Mouse (Mus musculus) right cerebral cortex, adult 18-20 months (tissue): ENCODE results near the gene Snx4.
"Not testable (repeated sequence)": the region's sequence is repeated elsewhere in the genome, so short reads cannot be mapped to it uniquely, and the experiment has no call there.

ENCODE experiments used
- DNase-seq: peaks from one replicate; pipeline ENCODE4 v3.0.0; 2022; ENCODE audit warnings: mixed read lengths

Gene Snx4

DNA sequence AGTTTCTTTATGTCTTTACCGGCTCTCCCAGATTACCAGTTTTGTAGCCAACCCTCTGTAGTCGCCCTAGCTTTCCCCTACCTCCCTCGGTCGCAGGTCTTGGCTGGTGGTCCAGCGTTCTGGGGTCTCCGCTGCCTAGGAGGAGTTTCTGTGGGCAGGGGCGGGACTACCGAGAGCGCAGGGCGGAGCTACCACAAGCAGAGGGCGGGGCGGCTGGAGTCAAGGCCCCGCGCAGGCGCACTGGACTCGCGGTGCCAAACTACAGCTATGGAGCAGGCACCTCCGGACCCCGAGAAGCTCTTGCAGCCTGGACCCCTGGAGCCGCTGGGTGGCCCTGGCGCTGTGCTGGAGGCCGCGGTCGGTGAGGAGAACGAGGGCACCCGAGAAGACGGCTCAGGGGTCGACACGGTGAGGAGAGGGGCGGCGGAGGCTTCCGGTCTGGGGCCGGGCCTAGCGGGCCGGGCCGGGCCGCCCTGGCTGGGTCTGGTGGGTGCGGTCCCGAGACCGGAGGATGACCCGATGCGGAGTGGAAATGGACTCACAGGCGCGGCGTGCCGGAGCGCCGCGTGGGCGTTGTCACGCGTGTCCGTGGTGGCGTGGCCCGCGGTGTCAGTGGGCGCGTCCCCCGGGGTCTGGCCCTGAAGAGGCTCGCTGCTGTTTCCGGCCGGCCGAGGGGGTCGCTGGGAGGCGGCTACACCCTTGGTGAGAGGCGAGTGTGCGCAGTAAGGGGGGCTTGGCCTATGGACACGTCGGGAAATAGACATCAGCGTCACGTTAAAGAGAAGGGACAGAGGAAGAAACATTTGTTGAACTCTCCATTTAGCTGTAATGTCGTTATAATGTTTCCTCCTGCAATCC lies at the start of gene Snx4:
TSS of gene Snx4 (plus strand) at position 249 of the 858 bp plus-strand sequence.
- DNase-seq = peak; percentile 94

DNA sequence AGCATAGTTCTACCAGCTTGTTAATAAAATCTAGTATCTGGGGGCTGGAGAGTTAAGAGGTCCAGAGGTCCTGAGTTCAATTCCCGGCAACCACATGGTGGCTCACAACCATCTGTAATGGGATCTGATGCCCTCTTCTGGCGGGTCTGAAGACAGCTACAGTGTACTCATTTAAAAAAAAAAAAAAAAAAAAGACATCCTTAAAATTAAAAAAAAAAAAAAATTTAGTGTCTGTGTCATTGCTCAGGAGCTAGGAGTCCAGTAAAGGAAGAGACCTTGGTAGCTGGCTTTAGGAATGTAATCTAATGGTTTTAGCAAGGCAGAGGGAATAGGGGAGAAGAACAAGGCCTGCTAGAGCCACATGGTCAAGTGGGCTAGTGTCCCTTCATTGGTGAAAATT lies 40.4 kb upstream of the Snx4 start:
- DNase-seq = no peak

DNA sequence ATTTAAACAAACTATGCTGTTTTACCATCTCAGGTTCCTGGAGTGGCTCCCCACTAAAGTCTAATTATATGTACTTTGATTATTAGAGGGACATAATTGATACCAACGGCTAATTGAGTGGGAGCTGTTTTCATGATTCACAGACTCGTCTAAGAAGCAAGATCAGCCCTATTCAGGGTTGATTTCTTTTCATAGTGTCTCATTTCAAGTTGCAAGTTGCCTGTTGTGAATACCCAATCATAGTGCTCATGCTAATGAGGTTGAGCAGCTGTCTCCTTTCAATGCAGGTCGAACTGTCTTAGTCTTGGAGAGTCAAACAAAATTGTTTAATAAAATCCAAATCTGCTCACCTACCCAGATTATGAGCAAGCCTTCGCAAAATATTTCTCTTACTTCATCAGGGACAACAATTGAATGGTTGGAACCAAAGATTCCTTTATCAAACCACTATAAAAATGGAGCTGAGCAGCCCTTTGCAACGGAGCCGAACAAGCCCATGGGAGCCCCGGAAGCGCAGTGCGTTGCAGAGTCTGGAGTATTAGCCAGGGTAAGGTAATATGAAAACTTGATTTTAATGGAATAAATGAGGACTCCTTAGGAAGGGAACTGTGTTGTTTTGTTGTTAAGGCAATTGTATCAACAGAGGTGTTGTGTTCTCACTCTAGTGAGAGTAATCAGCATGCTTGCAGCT lies 34.8 kb upstream of the Snx4 start:
- DNase-seq = no peak

- DNase-seq = not testable (repeated sequence)
These were observed 33.6 kb upstream of the Snx4 start for GRCm38 (mm10) chr16:33217553-33218085.

DNA sequence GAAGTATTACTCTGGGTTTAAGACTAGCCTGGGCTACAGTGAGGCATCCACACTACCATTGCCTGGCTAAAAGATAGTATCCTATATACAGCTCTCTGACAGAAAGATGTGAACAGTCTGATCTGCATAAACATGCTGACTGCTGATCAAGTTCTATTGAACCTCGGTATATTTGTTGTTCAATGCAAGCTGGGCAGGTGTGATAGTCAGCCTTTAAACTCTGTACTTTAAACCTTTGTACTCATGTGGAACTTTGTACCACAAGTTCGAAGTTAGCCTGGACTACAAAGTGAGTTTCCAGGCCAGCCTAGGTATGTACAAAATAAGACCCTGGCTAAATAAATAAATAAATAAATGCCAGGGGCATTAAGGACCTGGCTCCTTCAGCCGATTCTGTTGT lies 28.8 kb upstream of the Snx4 start:
- no peak for DNase-seq

- DNase-seq = no peak
These were observed 26.9 kb upstream of the Snx4 start for GRCm38 (mm10) chr16:33224381-33224780.

- DNase-seq = no peak
These were observed 17.1 kb upstream of the Snx4 start for GRCm38 (mm10) chr16:33234128-33234527.

GRCm38 (mm10) chr16:33236151-33236550 lies 15.1 kb upstream of the Snx4 start:
- no peak for DNase-seq

- DNase-seq = no peak
These were observed 11.9 kb upstream of the Snx4 start for GRCm38 (mm10) chr16:33239305-33239704.

- no peak for DNase-seq
These were observed 9.2 kb upstream of the Snx4 start for GRCm38 (mm10) chr16:33242046-33242445.

GRCm38 (mm10) chr16:33244136-33244691 lies 7.0 kb upstream of the Snx4 start:
- DNase-seq = no peak

- no peak for DNase-seq
These were observed 6.2 kb upstream of the Snx4 start for GRCm38 (mm10) chr16:33244933-33245470.

- DNase-seq = no peak
These were observed 4.7 kb upstream of the Snx4 start for GRCm38 (mm10) chr16:33246526-33246925.

DNA sequence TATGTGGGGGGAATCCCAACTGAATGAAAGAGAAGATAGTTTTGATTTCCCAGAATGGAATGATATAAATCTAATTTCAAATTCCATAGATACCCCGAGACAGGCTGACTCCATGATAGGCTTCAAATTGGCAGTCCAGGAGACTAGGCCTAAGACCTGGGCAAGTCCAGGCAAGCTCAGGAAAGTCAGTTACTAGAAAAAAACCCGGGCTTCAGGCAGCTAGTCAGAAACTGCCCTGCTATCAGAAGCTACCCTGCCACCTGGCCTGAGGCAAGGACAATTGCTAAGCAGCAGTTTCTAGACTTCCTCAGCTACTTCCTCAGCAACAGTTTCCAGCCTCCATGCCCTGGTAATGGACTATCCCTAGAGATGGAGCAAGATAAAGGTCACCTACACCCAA lies 4.2 kb upstream of the Snx4 start:
- no peak for DNase-seq

- no peak for DNase-seq
These were observed 556 bp upstream of the Snx4 start for GRCm38 (mm10) chr16:33250651-33251120.

DNA sequence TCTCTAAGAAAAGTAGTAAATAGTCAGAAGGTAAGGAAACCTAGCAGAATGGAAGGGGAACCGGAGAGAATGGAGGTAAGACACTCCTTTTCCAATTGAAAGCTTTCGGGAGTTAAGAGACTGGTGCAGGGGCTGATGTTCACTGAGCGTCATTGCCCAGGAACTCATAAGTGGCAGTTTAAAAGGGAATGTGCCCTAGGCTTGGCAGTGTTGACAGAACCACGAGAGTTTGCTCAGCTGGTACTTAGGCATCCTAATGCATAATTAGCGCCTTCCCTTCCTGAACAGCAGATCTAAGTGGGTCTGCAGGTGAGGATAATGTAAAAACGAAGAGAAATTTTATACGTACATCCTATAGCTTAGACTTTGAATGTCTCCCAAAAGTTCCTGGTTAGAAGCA lies 4.4 kb downstream of the Snx4 start:
- no peak for DNase-seq

- no peak for DNase-seq
These were observed 7.3 kb downstream of the Snx4 start for GRCm38 (mm10) chr16:33258530-33258929.

GRCm38 (mm10) chr16:33259824-33260223 lies 8.6 kb downstream of the Snx4 start:
- DNase-seq = no peak

GRCm38 (mm10) chr16:33260825-33261224 lies 9.6 kb downstream of the Snx4 start:
- no peak for DNase-seq

DNA sequence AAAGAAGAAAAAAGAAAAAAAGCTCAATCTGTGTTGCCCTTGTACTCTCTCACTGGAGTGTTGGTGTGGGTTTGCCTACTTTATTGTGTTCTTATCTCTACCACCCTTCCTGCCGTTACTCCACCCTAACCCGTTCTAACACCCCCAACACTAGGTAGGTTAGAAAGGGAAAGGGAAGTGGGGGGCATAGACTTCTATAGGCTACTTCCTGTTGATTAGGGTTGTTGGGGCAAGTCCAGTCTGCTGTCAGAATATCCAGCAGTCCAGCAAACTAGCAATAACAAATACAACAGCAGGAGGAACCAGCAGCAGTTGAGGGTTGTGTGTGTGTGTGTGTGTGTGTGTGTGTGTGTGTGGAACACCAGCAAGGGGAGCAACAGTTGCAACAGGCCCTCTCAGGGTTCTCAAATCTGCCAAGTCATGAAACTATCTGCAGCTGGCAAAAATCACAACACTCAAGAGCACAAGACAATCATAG lies 10.4 kb downstream of the Snx4 start:
- DNase-seq = no peak

- no peak for DNase-seq
These were observed 10.9 kb downstream of the Snx4 start for GRCm38 (mm10) chr16:33262096-33262495.

DNA sequence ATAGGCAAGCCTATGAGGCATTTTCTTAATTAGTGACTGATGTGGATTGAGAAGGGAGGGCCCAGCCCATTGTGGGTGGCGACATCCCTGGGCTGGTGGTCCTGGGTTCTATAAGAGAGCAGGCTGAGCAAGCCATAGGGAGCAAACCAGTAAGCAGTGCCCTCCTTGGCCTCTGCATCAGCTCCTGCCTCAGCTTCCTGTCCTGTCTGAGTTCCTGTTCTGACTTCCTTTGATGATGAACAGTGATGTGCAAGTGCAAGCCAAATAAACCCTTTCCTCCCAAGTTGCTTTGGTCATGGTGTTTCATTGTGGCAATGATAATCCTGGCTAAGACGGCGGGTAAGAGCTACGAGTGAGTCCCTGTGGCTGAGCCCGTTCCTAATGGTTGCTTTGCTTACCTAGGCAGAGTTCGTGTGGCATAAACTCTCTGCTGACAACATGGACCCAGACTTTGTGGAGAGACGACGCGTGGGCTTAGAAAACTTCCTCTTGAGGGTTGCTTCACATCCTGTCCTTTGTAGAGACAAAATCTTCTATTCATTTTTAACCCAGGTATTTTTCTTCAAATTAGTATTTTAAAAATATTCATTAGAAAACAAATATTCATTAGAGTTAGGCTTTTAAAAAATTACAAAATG lies 16.5 kb downstream of the Snx4 start:
- no peak for DNase-seq

GRCm38 (mm10) chr16:33271824-33272223 lies 20.6 kb downstream of the Snx4 start:
- DNase-seq = no peak
